ENCODE assay signal across 23 mouse cellular contexts in genomic region chr12:5906251-5906650, GRCm38 (mm10).
DNase-seq lines count a peak whose midpoint lies in the region; ATAC-seq and TF ChIP-seq lines count a peak whose summit lies in the region.
"Had no signal": no experiment of that assay in that cellular context is flagged by ENCODE, and none has a peak within 500 bp of the region (broad histone marks: within the 10 kb centered on the region; RNA-seq: fewer than 3 reads in every experiment).

No protein-coding gene starts in this region.

- H3K27ac ChIP-seq in hindbrain, postnatal 0 days: no peak overlapping the region
- H3K27ac ChIP-seq in hindbrain, embryonic 10.5 days: no peak overlapping the region
- H3K27ac ChIP-seq in midbrain, embryonic 14.5 days (replicated peaks; ENCODE audit: low read depth, low read length): no peak overlapping the region
- no peak overlapping the region for H3K27ac ChIP-seq in midbrain, embryonic 11.5 days (ENCODE audit: low read depth, low read length)
- H3K27ac ChIP-seq: embryonic facial prominence, embryonic 12.5 days; forebrain, embryonic 13.5 days; gastrocnemius, adult 2 months; heart, embryonic 10.5 days; hindbrain, embryonic 15.5 days; intestine, embryonic 15.5 days; liver, embryonic 13.5 days; midbrain, embryonic 13.5 days; neural tube, embryonic 13.5 days; stomach, postnatal 0 days had no signal

- no peak overlapping the region for H3K4me3 ChIP-seq in hindbrain, postnatal 0 days (ENCODE audit: low read length)
- no peak overlapping the region for H3K4me3 ChIP-seq in hindbrain, embryonic 10.5 days
- H3K4me3 ChIP-seq in midbrain, embryonic 14.5 days (replicated peaks; ENCODE audit: low read depth, low read length): no peak overlapping the region
- no peak overlapping the region for H3K4me3 ChIP-seq in midbrain, embryonic 11.5 days (ENCODE audit: low read depth, low read length)
- H3K4me3 ChIP-seq: embryonic facial prominence, embryonic 12.5 days; erythroblast, embryonic 14.5 days; forebrain, embryonic 13.5 days; gastrocnemius, adult 2 months; heart, embryonic 10.5 days; hindbrain, embryonic 15.5 days; intestine, embryonic 15.5 days; liver, embryonic 13.5 days; midbrain, embryonic 13.5 days; myocyte; neural tube, embryonic 13.5 days had no signal

- H3K4me1 ChIP-seq in hindbrain, postnatal 0 days (ENCODE audit: insufficient read depth, low read length): no peaks in the 10 kb centered on the region
- no peaks in the 10 kb centered on the region for H3K4me1 ChIP-seq in hindbrain, embryonic 10.5 days (replicated peaks)
- H3K4me1 ChIP-seq in midbrain, embryonic 14.5 days (ENCODE audit: control insufficient read depth, insufficient read depth, low read length): no peaks in the 10 kb centered on the region
- H3K4me1 ChIP-seq in midbrain, embryonic 11.5 days (ENCODE audit: control insufficient read depth, insufficient read depth, low read length): no peaks in the 10 kb centered on the region
- H3K4me1 ChIP-seq: embryonic facial prominence, embryonic 12.5 days; forebrain, embryonic 13.5 days; heart, embryonic 10.5 days; hindbrain, embryonic 15.5 days; intestine, embryonic 15.5 days; liver, embryonic 13.5 days; neural tube, embryonic 13.5 days had no signal

- no peaks in the 10 kb centered on the region for H3K9me3 ChIP-seq in hindbrain, postnatal 0 days (ENCODE audit: low read length)
- H3K9me3 ChIP-seq in hindbrain, embryonic 10.5 days: peaks cover 6% of the 10 kb centered on the region; the same call in 1 of the 2 replicates
- H3K9me3 ChIP-seq in midbrain, embryonic 14.5 days (ENCODE audit: control insufficient read depth, low read length): no peaks in the 10 kb centered on the region
- H3K9me3 ChIP-seq in midbrain, embryonic 11.5 days (ENCODE audit: control insufficient read depth, low read length): no peaks in the 10 kb centered on the region
- H3K9me3 ChIP-seq: embryonic facial prominence, embryonic 12.5 days; forebrain, embryonic 13.5 days; heart, embryonic 10.5 days; hindbrain, embryonic 15.5 days; intestine, embryonic 15.5 days; liver, embryonic 13.5 days; midbrain, embryonic 13.5 days; neural tube, embryonic 13.5 days had no signal

- H3K36me3 ChIP-seq in hindbrain, postnatal 0 days (ENCODE audit: insufficient read depth, low read length): no peaks in the 10 kb centered on the region
- H3K36me3 ChIP-seq in hindbrain, embryonic 10.5 days: no peaks in the 10 kb centered on the region
- H3K36me3 ChIP-seq in midbrain, embryonic 14.5 days (ENCODE audit: control insufficient read depth, insufficient read depth, low read length): no peaks in the 10 kb centered on the region
- H3K36me3 ChIP-seq in midbrain, embryonic 11.5 days (ENCODE audit: control insufficient read depth, insufficient read depth, low read length): no peaks in the 10 kb centered on the region
- H3K36me3 ChIP-seq: embryonic facial prominence, embryonic 12.5 days; heart, embryonic 10.5 days; hindbrain, embryonic 15.5 days; intestine, embryonic 15.5 days; liver, embryonic 13.5 days; midbrain, embryonic 13.5 days; neural tube, embryonic 13.5 days had no signal

- ATAC-seq in hindbrain, postnatal 0 days: no peak
- no peak for ATAC-seq in midbrain, embryonic 14.5 days (ENCODE audit: low FRiP score, low TSS enrichment)
- no peak for ATAC-seq in midbrain, embryonic 11.5 days (ENCODE audit: low FRiP score)
- ATAC-seq: forebrain, embryonic 13.5 days; intestine, embryonic 15.5 days; midbrain, embryonic 13.5 days had no signal

- no peak overlapping the region for H3K9ac ChIP-seq in hindbrain, postnatal 0 days (replicated peaks; ENCODE audit: low read length)
- H3K9ac ChIP-seq in midbrain, embryonic 14.5 days (replicated peaks; ENCODE audit: low read length): no peak overlapping the region
- H3K9ac ChIP-seq in midbrain, embryonic 11.5 days (ENCODE audit: low read length): no peak overlapping the region
- H3K9ac ChIP-seq: embryonic facial prominence, embryonic 12.5 days; forebrain, embryonic 13.5 days; hindbrain, embryonic 15.5 days; intestine, embryonic 15.5 days; liver, embryonic 13.5 days; midbrain, embryonic 13.5 days; neural tube, embryonic 13.5 days had no signal

- no peak for TF ChIP-seq CTCF in hindbrain, postnatal 0 days (IDR thresholded peaks at IDR 0.05; ENCODE audit: low read depth)

- no peak overlapping the region for H3K4me2 ChIP-seq in hindbrain, postnatal 0 days (ENCODE audit: low read depth, low read length)
- H3K4me2 ChIP-seq in midbrain, embryonic 14.5 days (ENCODE audit: low read length): no peak overlapping the region
- no peak overlapping the region for H3K4me2 ChIP-seq in midbrain, embryonic 11.5 days
- H3K4me2 ChIP-seq: embryonic facial prominence, embryonic 12.5 days; forebrain, embryonic 13.5 days; hindbrain, embryonic 15.5 days; intestine, embryonic 15.5 days; liver, embryonic 13.5 days; midbrain, embryonic 13.5 days; neural tube, embryonic 13.5 days had no signal

- 41% methylated on average over 2 of the region's 2 CpGs for WGBS in hindbrain, postnatal 0 days
- WGBS in hindbrain, embryonic 10.5 days: 91% methylated on average over 2 of the region's 2 CpGs
- WGBS in midbrain, embryonic 14.5 days: 55% methylated on average over 2 of the region's 2 CpGs
- WGBS in midbrain, embryonic 11.5 days: 69% methylated on average over 2 of the region's 2 CpGs

- peak; percentile 22 for DNase-seq in adrenal gland, postnatal 10 days
- no peak for DNase-seq in adrenal gland, adult 8-10 months
- peak; percentile 48 for DNase-seq in hindbrain, postnatal 0 days (ENCODE audit: low spot score)
- no peak for DNase-seq in hindbrain, embryonic 10.5 days (ENCODE audit: low spot score)
- peak; percentile 42 for DNase-seq in midbrain, embryonic 14.5 days
- no peak for DNase-seq in midbrain, embryonic 11.5 days (ENCODE audit: low spot score, missing footprints)
- peak; percentile 7 for DNase-seq in adrenal gland, postnatal 25 days
- no peak for DNase-seq in layer of hippocampus, adult 11-12 months (ENCODE audit: low spot score)
- DNase-seq: cerebellum, adult 8-10 months; gastrocnemius, adult 2 months; heart, postnatal 4 days; kidney, adult 8-10 months; liver, embryonic 13.5 days had no signal

- H3K27me3 ChIP-seq in hindbrain, postnatal 0 days (ENCODE audit: insufficient read depth, low read length): no peaks in the 10 kb centered on the region
- H3K27me3 ChIP-seq in hindbrain, embryonic 10.5 days (ENCODE audit: insufficient read depth, poor library complexity, severe bottlenecking): no peaks in the 10 kb centered on the region
- H3K27me3 ChIP-seq in midbrain, embryonic 14.5 days (ENCODE audit: control insufficient read depth, insufficient read depth, low read length): no peaks in the 10 kb centered on the region
- no peaks in the 10 kb centered on the region for H3K27me3 ChIP-seq in midbrain, embryonic 11.5 days (ENCODE audit: control insufficient read depth, insufficient read depth, low read length)
- H3K27me3 ChIP-seq: embryonic facial prominence, embryonic 12.5 days; forebrain, embryonic 13.5 days; hindbrain, embryonic 15.5 days; intestine, embryonic 15.5 days; liver, embryonic 13.5 days; midbrain, embryonic 13.5 days; neural tube, embryonic 13.5 days had no signal

Comparison
In these comparisons a context has a peak if more than half of its experiments do, and no peak if none do; other contexts are left out.
1. DNase-seq: peak in adrenal gland, postnatal 10 days (single experiment), hindbrain, postnatal 0 days (single experiment), midbrain, embryonic 14.5 days (single experiment) and adrenal gland, postnatal 25 days (single experiment); none in adrenal gland, adult 8-10 months (single experiment), hindbrain, embryonic 10.5 days (single experiment), midbrain, embryonic 11.5 days (single experiment) and layer of hippocampus, adult 11-12 months (single experiment).